Mouse (Mus musculus) liver, postnatal 0 days (tissue): ENCODE measurements around the gene B3glct. TPM values are rescaled to one million over a fixed set of nuclear protein-coding genes. Genes with fewer than 3 reads are reported as not detected.

Experiments used
- ATAC-seq: fragments of 200-750 bp; cut with Nextera tagmentation; 2 replicates; pipeline ENCODE4 v1.8.0; 2017; ENCODE audit warnings: mild to moderate bottlenecking, moderate library complexity
- DNase-seq: peaks from one replicate; pipeline ENCODE4 v3.0.0-alpha.2; 2016
- H3K27ac ChIP-seq: fragments of 300-500 bp; sonication (generic); 2 replicates; pipeline ENCODE4 v1.5.1; 2014; ENCODE audit warnings: antibody characterized with exemption, moderate library complexity, mild to moderate bottlenecking, low read depth
- H3K27me3 ChIP-seq: fragments of 300-500 bp; sonication (generic); 2 replicates; pipeline ENCODE4 v1.6.1; 2014; ENCODE audit warnings: low read length, control low read depth, mixed read lengths; ENCODE audit not compliant: insufficient read depth
- H3K36me3 ChIP-seq: fragments of 300-500 bp; sonication (generic); replicated peaks from 2 replicates; pipeline ENCODE4 v1.6.1; 2014; ENCODE audit warnings: mild to moderate bottlenecking, control low read depth, low read length, moderate library complexity, mixed read lengths; ENCODE audit not compliant: insufficient read depth
- H3K4me1 ChIP-seq: fragments of 300-500 bp; sonication (generic); 2 replicates; pipeline ENCODE4 v1.6.1; 2014; ENCODE audit warnings: antibody characterized with exemption, mild to moderate bottlenecking, control low read depth; ENCODE audit not compliant: insufficient read depth
- H3K4me2 ChIP-seq: fragments of 300-500 bp; sonication (generic); 2 replicates; pipeline ENCODE4 v1.6.1; 2014; ENCODE audit warnings: low read depth, mild to moderate bottlenecking, low read length, moderate library complexity, mixed read lengths
- H3K4me3 ChIP-seq: fragments of 300-500 bp; sonication (generic); 2 replicates; pipeline ENCODE4 v1.5.1; 2014; ENCODE audit warnings: low read depth, low read length
- H3K9ac ChIP-seq: fragments of 300-500 bp; sonication (generic); replicated peaks from 2 replicates; pipeline ENCODE4 v1.6.1; 2014; ENCODE audit warnings: mild to moderate bottlenecking, moderate library complexity
- H3K9me3 ChIP-seq: fragments of 300-500 bp; sonication (generic); 2 replicates; pipeline ENCODE4 v1.6.1; 2016; ENCODE audit warnings: mild to moderate bottlenecking, control low read depth, low read length, mixed read lengths
- CTCF ChIP-seq: sonication (generic); IDR thresholded peaks from 2 replicates; pipeline ENCODE4 v1.5.1; 2016; ENCODE audit warnings: antibody characterized with exemption, low read depth
- EP300 ChIP-seq: IDR thresholded peaks from 2 replicates; pipeline ENCODE4 v1.6.1; 2016; ENCODE audit warnings: antibody characterized with exemption, low read depth, mild to moderate bottlenecking
- WGBS: fragments of 180-500 bp; shearing (Covaris S2); extraction: QIAGEN DNeasy Blood & Tissue Kit; methylation state at CpG from one replicate; pipeline ENCODE4 v1.1.7; 2014; ENCODE audit not compliant: insufficient replicate concordance; 5-methylcytosine and 5-hydroxymethylcytosine counted together
- polyA plus RNA-seq: library from polyadenylated mRNA; unstranded; fragments of >200 nt; fragmentation: Nextera tagmentation; extraction: Ambion mirVana; gene quantifications from 2 replicates; pipeline ENCODE4 v1.2.1, GENCODE M21; 2015

Gene B3glct
- polyA plus RNA-seq, 1 experiment from 2014 or later, result 2.5 TPM

DNA sequence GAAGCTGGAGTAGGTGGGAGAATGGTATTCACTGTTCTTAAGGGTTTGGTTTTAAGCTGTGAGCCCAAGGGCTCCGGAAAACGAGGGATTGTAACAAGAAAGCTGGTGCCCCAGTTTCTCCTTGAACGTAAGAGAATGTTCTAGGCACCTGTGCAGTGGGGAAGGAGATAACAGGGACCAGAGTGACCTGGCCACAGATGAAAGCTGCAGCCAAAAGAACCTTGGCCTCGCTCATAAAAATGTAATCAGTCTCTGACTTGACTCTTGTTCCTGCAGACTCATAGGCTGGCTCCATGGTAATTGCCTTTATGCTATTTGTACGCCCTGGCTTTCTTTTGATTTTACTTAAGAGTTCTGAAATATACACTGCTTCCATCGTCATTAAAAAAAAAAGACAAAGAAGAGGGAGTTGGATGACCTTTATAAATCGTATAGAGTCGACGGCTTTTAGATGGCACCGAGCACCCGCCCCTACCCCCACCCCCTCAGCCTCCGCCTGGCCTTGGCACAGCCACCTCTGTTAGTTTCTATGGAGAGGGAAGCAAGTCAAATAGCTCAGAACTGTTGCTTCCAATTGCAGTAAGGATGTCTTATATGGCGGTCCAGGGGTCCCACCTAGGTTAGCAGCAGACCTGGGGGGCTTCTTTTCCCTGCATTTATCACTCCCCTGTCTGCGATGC is 28.4 kb upstream of the B3glct start:
- peak overlapping the region; percentile 51 for H3K4me2 ChIP-seq
- H3K4me3 ChIP-seq, result no peak overlapping the region
- ATAC-seq (peak; percentile 57), DNase-seq (no peak)
- H3K27me3 ChIP-seq, result no peaks in the 10 kb centered on the region
- no peak overlapping the region for H3K9ac ChIP-seq
- WGBS, result 60% methylated on average over 14 of the region's 14 CpGs
- H3K36me3 ChIP-seq, result no peaks in the 10 kb centered on the region
- H3K27ac ChIP-seq, result peak overlapping the region; percentile 64; the same call in 1 of the 2 replicates
- H3K9me3 ChIP-seq, result no peaks in the 10 kb centered on the region
- no peak for TF ChIP-seq EP300
- no peak for TF ChIP-seq CTCF
- H3K4me1 ChIP-seq, result peaks cover 10% of the 10 kb centered on the region

DNA sequence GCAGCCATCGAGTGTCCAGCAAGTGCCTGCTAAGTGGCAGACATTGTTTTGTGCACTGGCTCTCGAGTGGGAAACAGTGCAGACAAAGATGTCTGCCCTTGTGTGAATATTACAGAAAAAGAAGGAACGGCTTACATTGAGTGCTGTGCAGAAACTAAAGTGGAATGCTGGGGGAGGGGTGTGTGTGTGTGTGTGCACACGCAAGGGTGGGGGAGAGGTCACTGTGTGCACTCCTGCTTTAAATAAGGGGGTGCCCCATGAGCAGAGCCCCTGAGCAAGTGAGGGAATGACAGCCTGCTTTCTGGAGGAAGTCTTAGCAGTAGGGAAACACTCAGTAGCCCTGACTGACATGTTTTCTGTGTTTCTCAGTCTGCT is 27.9 kb upstream of the B3glct start:
- DNase-seq (no peak), ATAC-seq (no peak)
- H3K4me2 ChIP-seq, result no peak overlapping the region
- no peak overlapping the region for H3K9ac ChIP-seq
- H3K9me3 ChIP-seq, result no peaks in the 10 kb centered on the region
- TF ChIP-seq CTCF (no peak), EP300 (no peak)
- 64% methylated on average over 4 of the region's 4 CpGs for WGBS
- H3K4me1 ChIP-seq, result peaks cover 10% of the 10 kb centered on the region
- no peak overlapping the region for H3K4me3 ChIP-seq
- peak overlapping the region; percentile 30; the same call in 1 of the 2 replicates for H3K27ac ChIP-seq
- no peaks in the 10 kb centered on the region for H3K27me3 ChIP-seq
- H3K36me3 ChIP-seq, result no peaks in the 10 kb centered on the region

DNA sequence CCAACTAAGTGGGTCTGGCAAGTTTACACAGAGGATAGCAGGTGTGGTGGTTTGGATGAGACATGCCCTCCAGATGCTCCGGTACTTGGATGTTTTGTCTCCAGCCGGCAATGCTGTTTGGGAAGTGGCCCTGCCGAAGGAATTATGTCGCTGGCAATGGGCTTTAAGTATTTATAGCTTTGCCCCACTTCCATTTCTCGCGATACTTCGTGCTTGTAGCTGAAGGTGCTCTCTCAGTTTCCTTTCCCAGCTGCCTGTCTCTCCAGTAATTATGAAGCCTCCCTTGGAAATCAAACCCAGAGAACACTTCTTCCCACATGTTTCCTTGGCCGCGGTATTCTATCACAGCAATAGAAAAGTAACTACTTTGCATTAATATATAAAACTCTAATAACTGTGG is 22.4 kb upstream of the B3glct start:
- Histone ChIP-seq H3K9ac (no peak overlapping the region), H3K36me3 (no peaks in the 10 kb centered on the region), H3K9me3 (no peaks in the 10 kb centered on the region), H3K27ac (no peak overlapping the region), H3K4me1 (no peaks in the 10 kb centered on the region), H3K4me3 (no peak overlapping the region), H3K4me2 (no peak overlapping the region), H3K27me3 (no peaks in the 10 kb centered on the region)
- ATAC-seq (no peak), DNase-seq (no peak)
- TF ChIP-seq CTCF (no peak), EP300 (no peak)
- 87% methylated on average over 9 of the region's 9 CpGs for whole genome bisulfite sequencing

DNA sequence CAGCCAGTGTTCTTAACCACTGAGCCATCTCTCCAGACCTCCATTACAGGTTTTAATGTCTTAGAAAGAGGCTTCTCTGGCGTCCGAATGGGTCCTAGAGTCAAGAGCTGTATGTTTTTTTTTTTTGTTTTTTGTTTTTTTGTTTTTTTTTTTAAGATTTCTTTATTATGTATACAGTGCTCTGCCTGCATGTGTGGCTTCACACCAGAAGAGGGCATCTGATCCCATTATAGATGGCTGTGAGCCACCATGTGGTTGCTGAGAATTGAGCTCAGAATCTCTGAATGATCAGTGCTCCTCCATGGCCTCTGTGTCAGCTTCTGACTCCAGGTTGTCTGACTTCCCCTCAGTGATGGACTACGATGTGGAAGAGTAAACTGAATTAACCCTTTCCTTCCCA is 20.0 kb upstream of the B3glct start:
- TF ChIP-seq EP300 (no peak), CTCF (no peak)
- H3K4me2 ChIP-seq, result no peak overlapping the region
- no peak overlapping the region for H3K27ac ChIP-seq
- no peaks in the 10 kb centered on the region for H3K36me3 ChIP-seq
- no peaks in the 10 kb centered on the region for H3K4me1 ChIP-seq
- no peaks in the 10 kb centered on the region for H3K27me3 ChIP-seq
- WGBS, result 47% methylated on average over 3 of the region's 3 CpGs
- no peak for DNase-seq
- no peak for ATAC-seq
- H3K9me3 ChIP-seq, result no peaks in the 10 kb centered on the region
- no peak overlapping the region for H3K4me3 ChIP-seq
- H3K9ac ChIP-seq, result no peak overlapping the region

DNA sequence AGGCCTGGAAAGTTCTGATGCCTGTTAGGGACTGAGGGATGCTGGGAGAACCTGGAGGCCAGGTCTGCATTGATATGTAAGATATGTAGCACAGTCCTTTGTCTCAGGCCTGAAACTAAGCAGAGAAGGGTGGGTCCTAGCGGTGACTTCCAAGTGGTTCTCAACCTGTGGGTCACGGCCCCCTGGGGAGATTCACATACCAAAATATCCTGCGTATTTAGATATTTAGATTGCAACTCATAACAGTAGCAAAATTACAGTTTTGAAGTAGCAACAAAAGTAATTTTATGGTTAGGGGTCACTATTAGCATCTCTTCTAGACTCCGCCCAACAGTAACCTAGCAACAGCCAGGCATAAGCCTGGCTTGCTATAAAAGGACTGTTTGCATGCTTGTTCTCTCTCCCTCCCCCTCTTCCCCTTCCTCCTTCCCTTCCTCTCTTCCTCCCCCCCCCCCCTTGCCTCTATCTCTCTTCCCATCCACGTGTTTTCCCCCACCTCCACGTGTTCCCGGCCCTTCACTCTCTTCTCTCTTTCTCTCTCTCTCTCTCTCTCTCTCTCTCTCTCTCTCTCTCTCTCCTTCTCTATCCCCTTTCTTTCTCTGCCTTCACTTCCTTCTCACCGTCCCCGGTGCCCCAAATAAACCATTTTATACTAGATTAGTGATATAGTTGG is 19.2 kb upstream of the B3glct start:
- Histone ChIP-seq H3K36me3 (no peaks in the 10 kb centered on the region), H3K9ac (no peak overlapping the region), H3K4me3 (no peak overlapping the region), H3K9me3 (no peaks in the 10 kb centered on the region), H3K27me3 (no peaks in the 10 kb centered on the region), H3K4me2 (no peak overlapping the region), H3K27ac (no peak overlapping the region), H3K4me1 (no peaks in the 10 kb centered on the region)
- TF ChIP-seq EP300 (no peak), CTCF (no peak)
- DNase-seq, result no peak
- WGBS, result 64% methylated on average over 9 of the region's 9 CpGs
- ATAC-seq, result no peak

DNA sequence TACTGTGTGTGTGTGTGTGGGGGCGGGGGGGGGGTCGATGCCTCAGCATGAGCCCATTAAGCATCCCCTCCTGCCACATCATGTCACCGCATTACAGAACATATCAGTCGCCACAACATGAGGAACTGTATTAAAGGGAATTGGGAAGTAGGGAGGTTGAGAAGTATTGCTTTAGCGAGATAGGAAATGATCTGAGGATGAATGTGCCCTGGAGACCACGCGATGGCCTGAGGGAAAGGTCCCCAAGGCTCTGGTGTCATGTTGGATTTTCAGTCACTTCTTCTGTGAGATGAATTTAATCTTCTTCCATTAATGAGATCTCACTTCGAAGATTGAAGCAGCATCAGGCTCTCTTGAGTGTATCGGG is 18.6 kb upstream of the B3glct start:
- Histone ChIP-seq H3K4me3 (no peak overlapping the region), H3K9ac (no peak overlapping the region), H3K4me2 (no peak overlapping the region), H3K4me1 (no peaks in the 10 kb centered on the region), H3K27me3 (no peaks in the 10 kb centered on the region), H3K36me3 (no peaks in the 10 kb centered on the region), H3K9me3 (no peaks in the 10 kb centered on the region), H3K27ac (no peak overlapping the region)
- WGBS, result 45% methylated on average over 9 of the region's 9 CpGs
- DNase-seq (no peak), ATAC-seq (no peak)
- TF ChIP-seq EP300 (no peak), CTCF (no peak)
